Mouse (Mus musculus) right cerebral cortex, adult 18-20 months (tissue): ENCODE data around the gene Lysmd1.
A peak's percentile ranks its signal among the peaks of the same experiment; 100 is the strongest.
"Not testable (repeated sequence)": the region's sequence is repeated elsewhere in the genome, so short reads cannot be mapped to it uniquely, and the experiment has no call there.

ENCODE experiments used
- DNase-seq: peaks from one replicate; pipeline ENCODE4 v3.0.0; 2022; ENCODE audit warnings: mixed read lengths

The Lysmd1 gene

GRCm38 (mm10) chr3:95133680-95134101, at the start of gene Lysmd1, which contains the start of gene Scnm1:
Gene Lysmd1, plus strand, starts transcription at chr3:95134088.
Gene Scnm1, minus strand, starts transcription at chr3:95134011.
- DNase-seq, result peak; percentile 95

GRCm38 (mm10) chr3:95088071-95088470, 45.8 kb upstream of the Lysmd1 start:
- no peak for DNase-seq

GRCm38 (mm10) chr3:95100854-95101253, 33.0 kb upstream of the Lysmd1 start:
- DNase-seq, result no peak

DNA sequence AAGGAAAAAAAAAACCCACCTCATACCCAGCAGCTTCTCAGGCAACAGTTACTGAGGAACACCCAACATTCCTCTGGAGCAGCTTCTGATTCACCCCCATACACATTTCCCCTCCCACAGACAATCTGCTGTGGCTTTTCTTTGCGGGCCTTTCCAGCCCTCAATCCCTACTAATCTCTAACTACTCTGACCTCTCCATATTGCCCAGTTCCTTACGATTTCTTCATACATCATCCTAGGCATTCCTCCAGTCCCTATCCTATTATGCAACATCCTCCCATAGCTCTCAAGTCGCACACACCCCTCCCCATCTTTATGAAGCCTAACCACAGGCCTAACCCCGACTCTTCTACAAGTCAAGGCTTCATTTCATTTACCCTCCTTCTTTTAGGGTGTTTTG, 28.8 kb upstream of the Lysmd1 start:
- DNase-seq, result peak; percentile 69

DNA sequence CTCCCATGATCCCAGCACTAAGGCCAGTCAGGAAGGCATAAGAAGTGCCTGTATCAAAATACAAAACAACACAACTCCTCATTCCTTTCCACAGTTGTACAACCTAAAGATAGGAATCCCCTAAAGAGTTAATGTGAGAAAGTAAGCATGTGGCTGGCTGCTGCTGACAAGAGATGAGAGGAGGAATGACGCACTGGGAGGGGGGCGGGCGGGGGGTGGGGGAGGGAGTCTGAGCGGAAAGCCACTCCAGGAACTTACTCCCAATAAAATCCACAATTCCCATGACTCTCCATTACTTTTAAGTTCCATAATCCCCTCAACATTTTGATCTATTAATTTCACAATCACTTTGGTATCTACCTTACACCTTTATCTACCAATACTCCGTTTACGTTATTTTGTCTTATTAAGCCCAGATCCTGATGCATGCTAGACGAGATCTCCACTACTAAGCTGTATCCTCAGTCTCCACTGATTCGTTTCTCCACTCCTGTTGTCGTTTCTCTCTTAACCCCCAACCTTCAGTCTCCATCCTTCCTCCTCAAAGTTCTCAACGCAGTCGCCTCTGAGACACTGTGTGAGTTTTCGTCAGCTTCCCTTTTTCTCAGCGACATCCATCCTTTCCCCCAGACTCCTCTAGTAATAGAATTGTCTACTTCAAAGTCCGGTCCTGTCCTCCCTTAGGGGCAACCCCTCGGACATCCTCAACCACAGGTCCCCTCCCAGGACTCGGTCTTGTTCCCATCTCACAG, 28.1 kb upstream of the Lysmd1 start:
- DNase-seq, result peak; percentile 17

- peak; percentile 98 for DNase-seq
These were observed 27.4 kb upstream of the Lysmd1 start, which contains the start of gene Pip5k1a for GRCm38 (mm10) chr3:95106338-95107117. Gene Pip5k1a, minus strand, starts transcription at chr3:95106930.

- not testable (repeated sequence) for DNase-seq
These were observed 26.6 kb upstream of the Lysmd1 start for GRCm38 (mm10) chr3:95107308-95107707.

DNA sequence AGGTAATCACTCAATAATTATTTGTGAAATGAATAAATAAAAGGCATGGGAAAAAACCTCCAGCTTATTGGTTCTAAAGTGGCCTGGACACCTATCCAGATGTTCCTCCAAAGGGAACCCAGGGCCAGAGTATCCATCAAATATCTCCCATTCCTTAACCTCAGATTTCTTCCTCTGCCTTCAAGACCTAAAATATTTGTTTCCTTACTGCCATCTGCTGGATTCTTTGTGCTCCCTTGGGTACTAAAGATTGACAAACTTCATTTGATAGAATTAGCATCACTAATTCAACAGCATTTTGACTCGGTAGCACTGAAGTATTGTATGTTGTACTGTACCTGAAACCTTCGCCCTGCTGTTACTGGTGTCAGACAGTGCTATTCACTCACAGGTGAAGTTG, 26.0 kb upstream of the Lysmd1 start:
- DNase-seq, result no peak

GRCm38 (mm10) chr3:95110911-95111726, 22.8 kb upstream of the Lysmd1 start, which contains the start of gene Vps72:
Gene Vps72, plus strand, starts transcription at chr3:95111022.
- DNase-seq, result peak; percentile 92

- no peak for DNase-seq
These were observed 21.1 kb upstream of the Lysmd1 start for GRCm38 (mm10) chr3:95112760-95113159.

DNA sequence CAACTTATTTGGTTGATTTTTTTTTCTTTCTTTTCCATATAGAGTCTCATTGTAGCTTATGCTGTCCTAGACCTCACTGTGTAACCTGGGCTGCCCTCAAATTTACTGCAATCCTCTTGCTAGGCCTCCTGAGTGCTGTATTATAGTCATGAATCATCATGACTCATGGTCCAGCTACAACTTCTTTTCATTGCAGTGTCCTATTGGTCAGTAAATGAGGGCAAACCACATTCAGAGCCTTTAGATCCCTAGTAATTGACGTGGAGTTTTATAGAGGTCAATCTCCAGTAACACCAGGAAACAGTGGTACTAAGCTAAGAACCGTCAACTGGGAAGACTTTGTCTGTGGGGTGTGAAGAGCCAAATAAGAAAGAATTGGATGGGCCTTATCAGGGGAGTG, 16.1 kb upstream of the Lysmd1 start:
- no peak for DNase-seq

DNA sequence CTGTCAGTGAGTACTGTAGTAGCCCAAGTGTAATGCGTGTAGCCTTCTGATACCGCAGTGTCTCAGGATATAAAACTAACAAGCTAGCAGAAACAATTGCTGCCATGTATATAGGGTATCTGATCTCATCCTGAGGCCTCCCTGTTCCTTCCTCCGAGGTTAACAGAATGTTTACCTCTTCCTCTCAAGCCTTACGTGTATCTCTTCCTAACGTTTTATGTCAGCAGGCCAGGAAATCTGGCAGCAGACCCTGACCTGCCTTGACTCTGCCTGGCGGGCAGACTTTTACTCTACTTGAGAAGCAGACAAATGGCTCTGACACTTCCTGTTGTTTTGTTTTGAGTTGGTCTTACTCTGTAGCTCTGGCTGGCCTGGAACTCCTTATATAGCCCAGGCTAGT, 12.3 kb upstream of the Lysmd1 start:
- DNase-seq, result no peak

DNA sequence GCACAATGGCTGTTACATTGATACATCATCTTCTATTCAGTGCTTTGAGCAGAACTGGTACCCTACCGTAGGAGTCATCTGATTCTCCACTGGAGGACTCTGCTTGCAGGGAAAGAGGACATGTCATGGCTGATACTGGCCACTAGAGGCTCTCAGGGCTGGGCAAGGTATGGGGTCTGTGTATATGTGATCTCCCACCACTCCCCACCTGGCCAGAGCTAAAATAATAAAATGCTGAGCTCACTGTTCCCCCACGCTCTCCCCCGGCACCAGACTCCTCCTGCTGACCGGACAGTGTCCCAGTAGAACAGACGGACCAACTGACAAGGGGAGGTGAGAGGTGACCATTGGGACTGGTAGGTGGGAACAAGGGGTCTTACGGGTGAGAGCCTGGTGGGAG, 9.6 kb upstream of the Lysmd1 start, which contains the start of gene Tmod4:
Gene Tmod4, plus strand, starts transcription at position 231 of the 400 bp plus-strand sequence.
- DNase-seq, result no peak

GRCm38 (mm10) chr3:95124972-95125371, 8.9 kb upstream of the Lysmd1 start:
- no peak for DNase-seq

GRCm38 (mm10) chr3:95129226-95129651, 4.6 kb upstream of the Lysmd1 start:
- no peak for DNase-seq

- DNase-seq, result no peak
These were observed 3.8 kb upstream of the Lysmd1 start for GRCm38 (mm10) chr3:95130081-95130480.

DNA sequence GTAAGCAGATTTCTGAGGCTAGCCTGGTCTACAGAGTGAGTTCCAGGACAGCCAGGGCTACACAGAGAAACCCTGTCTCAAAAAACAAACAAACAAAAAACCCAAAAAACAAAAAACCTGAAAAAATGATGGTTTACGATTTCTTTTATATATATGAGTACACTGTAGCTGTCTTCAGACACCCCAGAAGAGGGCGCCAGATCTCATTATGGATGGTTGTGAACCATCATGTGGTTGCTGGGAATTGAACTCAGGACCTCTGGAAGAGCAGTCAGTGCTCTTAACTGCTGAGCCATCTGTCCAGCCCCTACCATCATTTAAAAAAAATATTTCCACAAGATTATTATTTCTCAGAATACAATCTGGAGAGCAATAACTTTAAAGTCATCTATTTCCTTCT, 1.5 kb upstream of the Lysmd1 start:
- not testable (repeated sequence) for DNase-seq

- no peak for DNase-seq
These were observed 712 bp upstream of the Lysmd1 start for GRCm38 (mm10) chr3:95133176-95133575.

GRCm38 (mm10) chr3:95134133-95134532, 245 bp downstream of the Lysmd1 start:
- not testable (repeated sequence) for DNase-seq

DNA sequence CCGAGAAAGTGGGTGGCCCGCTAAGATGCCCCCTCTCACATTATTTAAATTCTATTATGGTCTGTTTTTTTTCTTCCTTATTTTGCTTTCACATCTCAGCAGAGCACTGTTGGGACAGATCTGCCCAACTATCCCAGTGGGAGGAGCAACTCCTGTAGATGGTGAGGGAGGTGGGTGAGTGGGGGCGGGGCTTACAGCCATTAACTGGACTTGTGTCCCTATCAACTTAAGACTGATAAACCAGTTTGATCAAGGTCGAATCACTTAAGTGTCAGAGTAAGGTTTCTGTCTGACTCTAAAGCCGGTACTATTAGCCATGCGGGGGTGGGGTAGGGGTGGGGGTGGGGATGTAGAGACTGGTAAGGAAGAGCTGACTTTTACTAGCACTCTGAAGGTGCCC, 1.1 kb downstream of the Lysmd1 start:
- no peak for DNase-seq

- DNase-seq, result no peak
These were observed 1.7 kb downstream of the Lysmd1 start for GRCm38 (mm10) chr3:95135433-95136052.

DNA sequence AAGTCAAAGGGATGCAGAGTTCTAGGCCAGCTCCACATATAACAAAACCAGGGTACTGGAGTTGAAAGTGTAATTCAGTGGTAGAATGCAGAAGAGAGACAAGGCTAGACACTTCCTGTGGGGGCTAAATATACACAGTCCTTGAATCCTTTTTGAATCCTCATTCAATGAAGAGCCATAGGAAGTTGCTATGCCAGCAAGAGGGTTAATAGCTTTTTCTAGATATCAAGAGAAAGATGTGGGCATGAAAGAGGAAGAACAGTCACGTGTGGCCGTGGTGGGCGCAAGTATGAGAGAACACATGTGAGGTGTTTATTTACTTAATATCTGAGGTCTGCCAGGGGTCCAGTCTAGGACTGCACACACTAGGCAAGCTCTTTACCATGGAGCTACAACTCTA, 2.4 kb downstream of the Lysmd1 start:
- DNase-seq, result no peak
